Mouse (Mus musculus): ENCODE results near the gene Rpl3. TPM values are rescaled to one million over a fixed set of nuclear protein-coding genes. Genes with fewer than 3 reads are reported as not detected.

Rpl3 gene
- polyA plus RNA-seq, 1 experiment from 2014 or later, result 733 TPM

GRCm38 (mm10) chr15:80074663-80075373 is 16.9 kb downstream of the Rpl3 start:
- no peak overlapping the region for H3K27ac ChIP-seq
- H3K9me3 ChIP-seq (replicated peaks), result no peaks in the 10 kb centered on the region
- 0 out of 2 replicates have a peak, but pooled peaks cover 4% of the 10 kb centered on the region for H3K27me3 ChIP-seq
- no peak overlapping the region for H3K9ac ChIP-seq
- H3K4me3 ChIP-seq, result no peak overlapping the region
- 75% methylated on average over 6 of the region's 6 CpGs for WGBS
- peaks cover 3% of the 10 kb centered on the region for H3K4me1 ChIP-seq
- H3K36me3 ChIP-seq (ENCODE audit: poor library complexity, severe bottlenecking), result peaks cover 40% of the 10 kb centered on the region
- no peak for ATAC-seq
- H3K4me2 ChIP-seq, result no peak overlapping the region

GRCm38 (mm10) chr15:80073256-80073621 is 18.4 kb downstream of the Rpl3 start:
- H3K4me3 ChIP-seq, result no peak overlapping the region
- no peak for ATAC-seq
- 100% methylated on average over 1 of the region's 1 CpGs for WGBS

GRCm38 (mm10) chr15:80072579-80073255 is 19.0 kb downstream of the Rpl3 start:
- Histone ChIP-seq H3K4me2 (no peak overlapping the region), H3K4me1 (no peaks in the 10 kb centered on the region), H3K27ac (no peak overlapping the region), H3K27me3 (0 out of 2 replicates have a peak, but pooled peaks cover 4% of the 10 kb centered on the region), H3K4me3 (no peak overlapping the region), H3K9me3 (replicated peaks) (no peaks in the 10 kb centered on the region), H3K36me3 (ENCODE audit: poor library complexity, severe bottlenecking) (peaks cover 19% of the 10 kb centered on the region), H3K9ac (no peak overlapping the region)
- ATAC-seq, result no peak
- 81% methylated on average over 7 of the region's 7 CpGs for WGBS

More at GRCm38 (mm10) chr15:80073256-80073621, 18.4 kb downstream of the Rpl3 start:
- Histone ChIP-seq H3K27me3 (0 out of 2 replicates have a peak, but pooled peaks cover 4% of the 10 kb centered on the region), H3K9ac (no peak overlapping the region), H3K4me2 (no peak overlapping the region), H3K27ac (no peak overlapping the region), H3K9me3 (replicated peaks) (no peaks in the 10 kb centered on the region), H3K36me3 (ENCODE audit: poor library complexity, severe bottlenecking) (peaks cover 24% of the 10 kb centered on the region), H3K4me1 (no peaks in the 10 kb centered on the region)

GRCm38 (mm10) chr15:80071951-80072437 is 19.7 kb downstream of the Rpl3 start:
- Histone ChIP-seq H3K27me3 (0 out of 2 replicates have a peak, but pooled peaks cover 4% of the 10 kb centered on the region), H3K4me1 (no peaks in the 10 kb centered on the region), H3K36me3 (ENCODE audit: poor library complexity, severe bottlenecking) (peaks cover 11% of the 10 kb centered on the region), H3K4me3 (no peak overlapping the region), H3K9ac (no peak overlapping the region), H3K4me2 (no peak overlapping the region), H3K27ac (no peak overlapping the region), H3K9me3 (replicated peaks) (no peaks in the 10 kb centered on the region)
- no peak for ATAC-seq
- WGBS, result 50% methylated on average over 9 of the region's 9 CpGs

DNA sequence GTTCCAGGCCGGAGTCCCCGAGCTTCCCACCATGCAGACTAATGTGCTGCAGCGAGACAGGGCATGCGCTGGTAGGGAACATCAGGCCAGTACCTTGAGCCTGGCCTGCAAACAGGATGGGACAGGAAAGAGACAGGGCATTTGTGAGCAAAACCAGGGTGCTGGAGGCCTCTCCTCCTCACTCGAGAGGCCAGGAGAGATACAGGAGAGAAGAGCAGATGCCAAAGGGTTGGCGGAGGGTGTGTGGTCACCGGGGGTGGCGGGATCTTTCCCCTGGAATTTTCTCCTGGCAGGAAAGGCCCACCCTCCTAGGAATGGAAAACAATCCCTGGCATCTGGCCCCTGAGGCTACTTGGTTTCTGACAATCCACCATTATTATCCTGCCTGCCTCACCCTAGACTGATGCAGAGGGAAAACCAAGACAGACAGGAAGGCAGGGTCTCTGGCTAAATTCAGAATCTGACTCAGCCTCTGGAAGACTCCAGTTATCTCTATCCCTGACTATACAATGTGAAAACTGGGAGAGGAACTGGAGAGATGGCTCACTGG is 21.5 kb downstream of the Rpl3 start:
- Histone ChIP-seq H3K27ac (no peak overlapping the region), H3K4me3 (no peak overlapping the region), H3K27me3 (peaks cover 4% of the 10 kb centered on the region; the same call in 1 of the 2 replicates), H3K9me3 (replicated peaks) (no peaks in the 10 kb centered on the region), H3K4me2 (no peak overlapping the region), H3K36me3 (ENCODE audit: poor library complexity, severe bottlenecking) (no peaks in the 10 kb centered on the region), H3K4me1 (no peaks in the 10 kb centered on the region), H3K9ac (no peak overlapping the region)
- WGBS, result 70% methylated on average over 8 of the region's 8 CpGs
- no peak for ATAC-seq

GRCm38 (mm10) chr15:80069171-80069570 is 22.5 kb downstream of the Rpl3 start:
- no peak for ATAC-seq
- Histone ChIP-seq H3K36me3 (ENCODE audit: poor library complexity, severe bottlenecking) (no peaks in the 10 kb centered on the region), H3K9ac (no peak overlapping the region), H3K9me3 (replicated peaks) (no peaks in the 10 kb centered on the region), H3K4me2 (no peak overlapping the region), H3K27ac (no peak overlapping the region), H3K4me3 (no peak overlapping the region), H3K27me3 (peaks cover 4% of the 10 kb centered on the region; the same call in 1 of the 2 replicates), H3K4me1 (no peaks in the 10 kb centered on the region)
- 55% methylated on average over 4 of the region's 4 CpGs for WGBS

GRCm38 (mm10) chr15:80066538-80066937 is 25.1 kb downstream of the Rpl3 start:
- no peak overlapping the region for H3K4me3 ChIP-seq
- ATAC-seq, result no peak
- no peaks in the 10 kb centered on the region for H3K4me1 ChIP-seq
- peaks cover 4% of the 10 kb centered on the region; the same call in 1 of the 2 replicates for H3K27me3 ChIP-seq
- H3K9ac ChIP-seq, result no peak overlapping the region
- no peak overlapping the region for H3K4me2 ChIP-seq
- H3K27ac ChIP-seq, result no peak overlapping the region
- WGBS, result 59% methylated on average over 3 of the region's 3 CpGs
- H3K9me3 ChIP-seq (replicated peaks), result no peaks in the 10 kb centered on the region
- H3K36me3 ChIP-seq (ENCODE audit: poor library complexity, severe bottlenecking), result no peaks in the 10 kb centered on the region

DNA sequence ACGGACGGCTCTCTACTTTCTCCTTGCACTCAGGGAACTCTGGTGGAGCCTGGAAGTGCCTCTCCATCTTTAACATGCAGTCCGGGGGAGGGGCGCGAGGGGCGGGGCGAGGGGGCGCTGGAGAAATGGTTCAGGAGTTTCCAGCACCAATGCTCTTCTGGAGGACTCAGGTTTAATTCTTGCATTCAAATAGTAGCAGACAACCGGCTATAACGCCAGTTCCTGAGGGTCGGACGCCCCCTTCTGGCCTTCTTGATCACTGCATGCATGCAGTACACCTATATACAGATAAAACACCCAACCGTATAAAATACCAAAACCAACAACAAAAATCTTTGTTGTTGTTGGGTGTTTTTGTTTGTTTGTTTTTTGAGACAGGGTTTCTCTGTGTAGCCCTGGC is 26.3 kb downstream of the Rpl3 start:
- H3K4me3 ChIP-seq, result no peak overlapping the region
- H3K36me3 ChIP-seq (ENCODE audit: poor library complexity, severe bottlenecking), result no peaks in the 10 kb centered on the region
- 15% methylated on average over 13 of the region's 13 CpGs for WGBS
- no peak for ATAC-seq
- H3K4me2 ChIP-seq, result no peak overlapping the region
- no peak overlapping the region for H3K9ac ChIP-seq
- H3K4me1 ChIP-seq, result no peaks in the 10 kb centered on the region
- H3K27ac ChIP-seq, result no peak overlapping the region
- H3K9me3 ChIP-seq (replicated peaks), result no peaks in the 10 kb centered on the region
- peaks cover 4% of the 10 kb centered on the region; the same call in 1 of the 2 replicates for H3K27me3 ChIP-seq

- Histone ChIP-seq H3K4me1 (no peaks in the 10 kb centered on the region), H3K27me3 (no peaks in the 10 kb centered on the region; the same call in 1 of the 2 replicates), H3K9ac (no peak overlapping the region), H3K36me3 (ENCODE audit: poor library complexity, severe bottlenecking) (no peaks in the 10 kb centered on the region), H3K4me2 (no peak overlapping the region), H3K4me3 (no peak overlapping the region), H3K9me3 (replicated peaks) (no peaks in the 10 kb centered on the region), H3K27ac (no peak overlapping the region)
- 72% methylated on average over 5 of the region's 5 CpGs for WGBS
- ATAC-seq, result no peak
These were observed 26.7 kb downstream of the Rpl3 start for GRCm38 (mm10) chr15:80064965-80065364.

- Histone ChIP-seq H3K27ac (no peak overlapping the region), H3K9me3 (replicated peaks) (no peaks in the 10 kb centered on the region), H3K4me3 (no peak overlapping the region), H3K4me1 (no peaks in the 10 kb centered on the region), H3K4me2 (no peak overlapping the region), H3K9ac (no peak overlapping the region), H3K36me3 (ENCODE audit: poor library complexity, severe bottlenecking) (no peaks in the 10 kb centered on the region), H3K27me3 (no peaks in the 10 kb centered on the region; the same call in 1 of the 2 replicates)
- no peak for ATAC-seq
- 46% methylated on average over 5 of the region's 5 CpGs for WGBS
These were observed 28.8 kb downstream of the Rpl3 start for GRCm38 (mm10) chr15:80062821-80063220.

DNA sequence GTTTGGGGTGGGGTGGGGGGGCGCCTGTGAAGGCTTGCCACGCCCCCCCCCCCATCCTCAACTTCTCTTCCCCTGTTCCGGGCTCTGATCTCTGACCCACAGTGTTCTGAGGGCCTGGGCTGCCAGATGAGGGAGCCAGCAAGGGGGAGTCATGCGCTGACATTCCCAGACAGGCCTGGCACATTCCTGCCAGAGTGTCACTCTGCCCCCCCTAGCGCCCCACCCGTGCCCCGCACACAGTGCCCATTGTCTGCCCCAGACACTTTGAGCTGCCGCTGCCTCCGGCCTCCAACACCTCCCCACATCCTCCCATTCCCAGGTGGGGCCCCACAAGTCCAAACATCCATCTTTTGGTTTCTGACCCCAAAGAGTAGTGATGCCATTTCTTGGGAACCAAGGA is 29.3 kb downstream of the Rpl3 start:
- Histone ChIP-seq H3K27me3 (no peaks in the 10 kb centered on the region; the same call in 1 of the 2 replicates), H3K9me3 (replicated peaks) (no peaks in the 10 kb centered on the region), H3K4me1 (no peaks in the 10 kb centered on the region), H3K4me2 (no peak overlapping the region), H3K27ac (no peak overlapping the region), H3K9ac (no peak overlapping the region), H3K36me3 (ENCODE audit: poor library complexity, severe bottlenecking) (no peaks in the 10 kb centered on the region), H3K4me3 (no peak overlapping the region)
- 76% methylated on average over 6 of the region's 9 CpGs for WGBS
- no peak for ATAC-seq

DNA sequence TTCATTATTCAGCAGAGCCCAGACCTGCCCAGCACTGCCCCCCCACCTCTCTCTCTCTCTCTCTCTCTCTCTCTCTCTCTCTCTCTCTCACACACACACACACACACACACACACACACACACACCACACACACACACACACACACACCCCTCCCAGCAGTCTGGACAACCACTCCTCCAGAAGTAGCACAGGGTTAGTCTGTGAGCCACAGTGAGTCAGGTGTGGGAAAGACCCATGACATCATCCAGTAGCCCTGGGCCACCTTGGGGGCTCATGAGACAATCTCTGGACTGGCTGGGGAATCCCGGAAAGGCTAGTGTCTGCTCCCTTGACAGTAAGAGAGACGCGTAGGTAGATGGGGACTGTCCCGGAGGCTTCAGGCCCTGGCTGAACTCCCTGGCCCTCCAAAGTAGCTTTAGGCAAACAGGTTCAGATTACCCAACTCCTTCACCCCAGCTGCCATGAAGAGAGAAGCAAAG is 30.6 kb downstream of the Rpl3 start:
- H3K4me3 ChIP-seq, result no peak overlapping the region
- ATAC-seq, result no peak

More for the DNA sequence above, 30.6 kb downstream of the Rpl3 start:
- Histone ChIP-seq H3K27me3 (no peaks in the 10 kb centered on the region; the same call in 1 of the 2 replicates), H3K4me2 (no peak overlapping the region), H3K9ac (no peak overlapping the region), H3K27ac (no peak overlapping the region), H3K4me1 (no peaks in the 10 kb centered on the region), H3K9me3 (replicated peaks) (no peaks in the 10 kb centered on the region), H3K36me3 (ENCODE audit: poor library complexity, severe bottlenecking) (no peaks in the 10 kb centered on the region)
- 92% methylated on average over 4 of the region's 4 CpGs for WGBS
